Mouse (Mus musculus): ENCODE results near the gene Gm12185. TPM values are rescaled to one million over a fixed set of nuclear protein-coding genes. Genes with fewer than 3 reads are reported as not detected.
A peak's percentile ranks its signal among the peaks of the same experiment; 100 is the strongest.

Gm12185 gene
- total and polyA plus RNA-seq, 2 experiments from 2014 or later = not detected

GRCm38 (mm10) chr11:48862784-48863319 lies 129.2 kb downstream of the Gm12185 start:
- H3K9ac ChIP-seq = no peak overlapping the region
- H3K4me3 ChIP-seq (ENCODE audit: low read depth, low read length) = no peak overlapping the region
- no peak overlapping the region for H3K4me2 ChIP-seq (ENCODE audit: low read depth)
- no peak for TF ChIP-seq CTCF (IDR thresholded peaks at IDR 0.05; ENCODE audit: low read depth)
- ATAC-seq (no peak), DNase-seq (no peak)
- H3K27me3 ChIP-seq (ENCODE audit: insufficient read depth, low read length) = no peaks in the 10 kb centered on the region
- no peaks in the 10 kb centered on the region for H3K9me3 ChIP-seq (ENCODE audit: low read length)
- no peaks in the 10 kb centered on the region for H3K36me3 ChIP-seq (ENCODE audit: insufficient read depth)
- no peak overlapping the region for H3K27ac ChIP-seq (ENCODE audit: low read depth, low read length)
- H3K4me1 ChIP-seq (ENCODE audit: insufficient read depth) = 0 out of 2 replicates have a peak, but pooled peaks cover 6% of the 10 kb centered on the region
- WGBS = 80% methylated on average over 1 of the region's 1 CpGs

- no peaks in the 10 kb centered on the region for H3K36me3 ChIP-seq (ENCODE audit: insufficient read depth)
- H3K9ac ChIP-seq = peak overlapping the region; percentile 2; the same call in 1 of the 2 replicates
- H3K4me3 ChIP-seq (ENCODE audit: low read depth, low read length) = peak overlapping the region; percentile 50
- 0 out of 2 replicates have a peak, but pooled peaks cover 6% of the 10 kb centered on the region for H3K4me1 ChIP-seq (ENCODE audit: insufficient read depth)
- H3K4me2 ChIP-seq (ENCODE audit: low read depth) = peak overlapping the region; percentile 83
- 0% methylated on average over 6 of the region's 6 CpGs for WGBS
- ATAC-seq = no peak
- peak; percentile 85 for DNase-seq
- TF ChIP-seq CTCF (IDR thresholded peaks at IDR 0.05; ENCODE audit: low read depth) = peak; percentile 89
- no peak overlapping the region for H3K27ac ChIP-seq (ENCODE audit: low read depth, low read length)
- no peaks in the 10 kb centered on the region for H3K27me3 ChIP-seq (ENCODE audit: insufficient read depth, low read length)
- no peaks in the 10 kb centered on the region for H3K9me3 ChIP-seq (ENCODE audit: low read length)
These were observed 133.0 kb downstream of the Gm12185 start for GRCm38 (mm10) chr11:48859014-48859413.

Other genes starting within 250 kb of the Gm12185 start
- gene Rack1, start 191.9 kb downstream of the Gm12185 start, total RNA-seq (2014; rRNA removed) = 1,021 and 1,323 TPM in 2 replicates
- 368 and 466 TPM in 2 replicates for gene Rack1, start 191.9 kb downstream of the Gm12185 start, polyA plus RNA-seq (2015; fragmentation: Nextera tagmentation; extraction: Ambion mirVana)
- gene Trim41, start 174.9 kb downstream of the Gm12185 start, total RNA-seq (2014; rRNA removed) = 42.2 and 47.1 TPM in 2 replicates
- gene Trim41, start 174.9 kb downstream of the Gm12185 start, polyA plus RNA-seq (2015; fragmentation: Nextera tagmentation; extraction: Ambion mirVana) = 4.4 TPM in 2 replicates
- 5.6 and 9.5 TPM in 2 replicates for gene Trim7, start 166.1 kb downstream of the Gm12185 start, total RNA-seq (2014; rRNA removed)
- gene Trim7, start 166.1 kb downstream of the Gm12185 start, polyA plus RNA-seq (2015; fragmentation: Nextera tagmentation; extraction: Ambion mirVana) = 1.9 and 2.5 TPM in 2 replicates
- gene Gm12184, start 165.6 kb downstream of the Gm12185 start, total RNA-seq (2014; rRNA removed) = 8.0 and 9.3 TPM in 2 replicates
- gene Gm12184, start 165.6 kb downstream of the Gm12185 start, polyA plus RNA-seq (2015; fragmentation: Nextera tagmentation; extraction: Ambion mirVana) = 3.7 and 5.0 TPM in 2 replicates
- 3.0 and 6.7 TPM in 2 replicates for gene Irgm1, start 120.5 kb downstream of the Gm12185 start, total RNA-seq (2014; rRNA removed)
- gene Irgm1, start 120.5 kb downstream of the Gm12185 start, polyA plus RNA-seq (2015; fragmentation: Nextera tagmentation; extraction: Ambion mirVana) = 3.5 and 4.9 TPM in 2 replicates
- 0.29 and 0.38 TPM in 2 replicates for gene Gm5431, start 90.0 kb downstream of the Gm12185 start, total RNA-seq (2014; rRNA removed)
- 0.10 and 0.19 TPM in 2 replicates for gene Gm5431, start 90.0 kb downstream of the Gm12185 start, polyA plus RNA-seq (2015; fragmentation: Nextera tagmentation; extraction: Ambion mirVana)
- gene Psme2b, start 46.0 kb downstream of the Gm12185 start, total RNA-seq (2014; rRNA removed) = 1.8 TPM in 2 replicates
- gene Psme2b, start 46.0 kb downstream of the Gm12185 start, polyA plus RNA-seq (2015; fragmentation: Nextera tagmentation; extraction: Ambion mirVana) = 1.5 and 2.0 TPM in 2 replicates
- gene Olfr56, start 13.3 kb downstream of the Gm12185 start, total RNA-seq (2014; rRNA removed) = not detected in 2 replicates
- not detected in 2 replicates for gene Olfr56, start 13.3 kb downstream of the Gm12185 start, polyA plus RNA-seq (2015; fragmentation: Nextera tagmentation; extraction: Ambion mirVana)
- gene 9930111J21Rik1, start 12.8 kb downstream of the Gm12185 start, total RNA-seq (2014; rRNA removed) = 0.52 and 0.92 TPM in 2 replicates
- 0.10 and 0.24 TPM in 2 replicates for gene 9930111J21Rik1, start 12.8 kb downstream of the Gm12185 start, polyA plus RNA-seq (2015; fragmentation: Nextera tagmentation; extraction: Ambion mirVana)
- gene Tgtp1, start 1.9 kb upstream of the Gm12185 start, total RNA-seq (2014; rRNA removed) = 0.48 TPM in 1 of 2 replicates, not detected in the other
- gene Tgtp1, start 1.9 kb upstream of the Gm12185 start, polyA plus RNA-seq (2015; fragmentation: Nextera tagmentation; extraction: Ambion mirVana) = 0.26 and 0.28 TPM in 2 replicates
- 0.62 and 1.0 TPM in 2 replicates for gene 9930111J21Rik2, start 59.0 kb upstream of the Gm12185 start, total RNA-seq (2014; rRNA removed)
- gene 9930111J21Rik2, start 59.0 kb upstream of the Gm12185 start, polyA plus RNA-seq (2015; fragmentation: Nextera tagmentation; extraction: Ambion mirVana) = 0.05 and 0.29 TPM in 2 replicates
- 0.46 TPM in 1 of 2 replicates, not detected in the other for gene Tgtp2, start 72.0 kb upstream of the Gm12185 start, total RNA-seq (2014; rRNA removed)
- 0.13 TPM in 1 of 2 replicates, not detected in the other for gene Tgtp2, start 72.0 kb upstream of the Gm12185 start, polyA plus RNA-seq (2015; fragmentation: Nextera tagmentation; extraction: Ambion mirVana)
- 1.2 and 1.6 TPM in 2 replicates for gene Ifi47, start 84.4 kb upstream of the Gm12185 start, total RNA-seq (2014; rRNA removed)
- gene Ifi47, start 84.4 kb upstream of the Gm12185 start, polyA plus RNA-seq (2015; fragmentation: Nextera tagmentation; extraction: Ambion mirVana) = 0.67 and 0.70 TPM in 2 replicates
- gene Olfr1396, start 122.6 kb upstream of the Gm12185 start, total RNA-seq (2014; rRNA removed) = 0.05 TPM in 1 of 2 replicates, not detected in the other
- gene Olfr1396, start 122.6 kb upstream of the Gm12185 start, polyA plus RNA-seq (2015; fragmentation: Nextera tagmentation; extraction: Ambion mirVana) = 0.05 TPM in 1 of 2 replicates, not detected in the other
- not detected in 2 replicates for gene Olfr1395, start 150.0 kb upstream of the Gm12185 start, total RNA-seq (2014; rRNA removed)
- not detected in 2 replicates for gene Olfr1395, start 150.0 kb upstream of the Gm12185 start, polyA plus RNA-seq (2015; fragmentation: Nextera tagmentation; extraction: Ambion mirVana)
- not detected in 2 replicates for gene Olfr1394, start 162.2 kb upstream of the Gm12185 start, total RNA-seq (2014; rRNA removed)
- not detected in 2 replicates for gene Olfr1394, start 162.2 kb upstream of the Gm12185 start, polyA plus RNA-seq (2015; fragmentation: Nextera tagmentation; extraction: Ambion mirVana)
- gene Btnl9, start 194.9 kb upstream of the Gm12185 start, total RNA-seq (2014; rRNA removed) = 0.08 and 0.14 TPM in 2 replicates
- gene Btnl9, start 194.9 kb upstream of the Gm12185 start, polyA plus RNA-seq (2015; fragmentation: Nextera tagmentation; extraction: Ambion mirVana) = 0.16 TPM in 1 of 2 replicates, not detected in the other
- gene Zfp62, start 211.1 kb upstream of the Gm12185 start, total RNA-seq (2014; rRNA removed) = 55.8 and 59.5 TPM in 2 replicates
- 23.9 and 25.5 TPM in 2 replicates for gene Zfp62, start 211.1 kb upstream of the Gm12185 start, polyA plus RNA-seq (2015; fragmentation: Nextera tagmentation; extraction: Ambion mirVana)